Mouse (Mus musculus) heart, postnatal 0 days (tissue): ENCODE results near the gene Sept9.

Source experiments
- CTCF ChIP-seq: IDR thresholded peaks from 2 replicates; pipeline ENCODE4 v1.5.1; 2016; ENCODE audit warnings: antibody characterized with exemption, control low read depth, low read depth
- EP300 ChIP-seq: IDR thresholded peaks from 2 replicates; pipeline ENCODE4 v1.6.1; 2016; ENCODE audit warnings: antibody characterized with exemption, low read depth

- no peak for TF ChIP-seq CTCF
- no peak for TF ChIP-seq EP300
These were observed 194.3 kb downstream of the Sept9 start for GRCm38 (mm10) chr11:117393715-117394114.
